Mouse (Mus musculus) liver, embryonic 14.5 days (tissue): ENCODE measurements around the gene Gm12794.
"Not testable (repeated sequence)": the region's sequence is repeated elsewhere in the genome, so short reads cannot be mapped to it uniquely, and the experiment has no call there.

Experiments
- CTCF ChIP-seq: IDR thresholded peaks from 2 replicates; pipeline ENCODE4 v1.5.1; 2016; ENCODE audit warnings: antibody characterized with exemption, low read depth, control low read depth
- EP300 ChIP-seq: IDR thresholded peaks from 2 replicates; pipeline ENCODE4 v1.6.1; 2016; ENCODE audit warnings: antibody characterized with exemption, low read depth

- TF ChIP-seq CTCF, EP300: not testable (repeated sequence)
Observed at GRCm38 (mm10) chr4:101980949-101981348, 40.7 kb downstream of the Gm12794 start, which contains the start of gene Gm12790.
